ENCODE assay signal across 10 mouse cellular contexts in the genomic region with DNA sequence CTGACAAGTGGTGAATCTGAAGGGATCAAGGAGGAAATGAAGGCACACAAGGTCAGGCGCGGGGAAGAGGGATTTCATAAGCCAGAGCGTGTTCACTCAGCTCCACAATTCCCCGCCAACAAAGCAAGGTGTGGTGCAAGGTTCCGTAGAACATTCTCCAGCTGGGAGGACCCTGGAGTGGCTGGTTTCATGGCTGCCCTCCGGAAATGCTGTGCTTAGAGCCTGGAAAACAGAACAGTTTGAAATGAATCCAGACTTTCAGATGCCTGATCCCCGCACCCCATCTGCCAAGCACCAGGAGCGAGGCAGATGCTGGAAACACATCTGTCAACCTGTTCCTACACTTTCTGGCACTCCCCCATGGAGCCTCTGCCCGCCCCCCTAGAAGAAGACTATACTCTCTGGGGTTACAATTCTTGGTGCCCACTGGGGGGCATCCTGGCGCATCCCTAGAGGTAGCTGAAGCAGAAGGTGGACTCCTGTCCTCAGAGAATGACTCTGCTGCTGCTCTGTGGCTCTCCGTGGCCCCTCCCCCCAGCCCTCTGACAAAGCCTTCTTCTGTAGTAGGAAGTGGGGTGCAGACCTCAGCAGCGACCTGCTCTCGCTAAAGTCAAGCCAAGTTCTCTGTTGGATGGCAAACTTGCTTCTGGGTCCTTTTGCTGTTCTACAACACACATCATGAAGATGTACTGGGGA. TPM values are rescaled to one million over a fixed set of nuclear protein-coding genes. Genes with fewer than 3 reads are reported as not detected.
A peak's percentile ranks its signal among the peaks of the same experiment; 100 is the strongest.
DNase-seq lines count a peak whose midpoint lies in the region; ATAC-seq and TF ChIP-seq lines count a peak whose summit lies in the region.
"Had no signal": no experiment of that assay in that cellular context is flagged by ENCODE, and none has a peak within 500 bp of the region (broad histone marks: within the 10 kb centered on the region; RNA-seq: fewer than 3 reads in every experiment).

No protein-coding gene starts in this region.

- DNase-seq in forebrain, postnatal 0 days = no peak
- no peak for DNase-seq in forebrain, embryonic 11.5 days (ENCODE audit: low spot score)
- peak; percentile 32 for DNase-seq in right cerebral cortex, postnatal 14 days
- DNase-seq in right cerebral cortex, postnatal 36 days (ENCODE audit: low spot score in 2 of 2) = no peak
- no peak for DNase-seq in urinary bladder, postnatal 4 days (ENCODE audit: low spot score in 2 of 2)
- no peak for DNase-seq in ovary, postnatal 10 days (ENCODE audit: low spot score)

- no peak overlapping the region; the same call in 1 of the 2 replicates for H3K4me2 ChIP-seq in forebrain, postnatal 0 days (ENCODE audit: low read depth)
- no peak overlapping the region for H3K4me2 ChIP-seq in forebrain, embryonic 11.5 days (ENCODE audit: low read depth, low read length, severe bottlenecking)
- peak overlapping the region; percentile 23; the same call in 1 of the 2 replicates for H3K4me2 ChIP-seq in hindbrain, embryonic 16.5 days (ENCODE audit: low read length)

- H3K27me3 ChIP-seq in forebrain, postnatal 0 days (ENCODE audit: insufficient read depth, low read length) = no peaks in the 10 kb centered on the region
- H3K27me3 ChIP-seq in forebrain, embryonic 11.5 days (ENCODE audit: control insufficient read depth, insufficient read depth, low read length) = no peaks in the 10 kb centered on the region
- 0 out of 2 replicates have a peak, but pooled peaks cover 2% of the 10 kb centered on the region for H3K27me3 ChIP-seq in hindbrain, embryonic 16.5 days (replicated peaks; ENCODE audit: control insufficient read depth, insufficient read depth, low read length)
- H3K27me3 ChIP-seq: megakaryocyte, embryonic 14.5 days had no signal

- ATAC-seq in forebrain, postnatal 0 days = no peak
- ATAC-seq in forebrain, embryonic 11.5 days (replicated peaks; ENCODE audit: low FRiP score) = no peak
- no peak for ATAC-seq in hindbrain, embryonic 16.5 days
- peak; percentile 74 for ATAC-seq in megakaryocyte progenitor cell, adult 5-6 weeks (replicated peaks; ENCODE audit: poor library complexity)

- no peak overlapping the region for H3K4me3 ChIP-seq in forebrain, postnatal 0 days (ENCODE audit: low read depth, low read length)
- no peak overlapping the region for H3K4me3 ChIP-seq in forebrain, embryonic 11.5 days (ENCODE audit: low read depth, low read length)
- H3K4me3 ChIP-seq in hindbrain, embryonic 16.5 days (ENCODE audit: low read length) = no peak overlapping the region
- H3K4me3 ChIP-seq: erythroblast, embryonic 14.5 days; megakaryocyte, embryonic 14.5 days had no signal

- WGBS in forebrain, postnatal 0 days = 31% methylated on average over 13 of the region's 13 CpGs
- WGBS in forebrain, embryonic 11.5 days = 29% methylated on average over 13 of the region's 13 CpGs
- WGBS in hindbrain, embryonic 16.5 days = 28% methylated on average over 13 of the region's 13 CpGs

- H3K4me1 ChIP-seq in forebrain, postnatal 0 days (ENCODE audit: insufficient read depth) = no peaks in the 10 kb centered on the region
- peaks cover 3% of the 10 kb centered on the region; the same call in 1 of the 2 replicates for H3K4me1 ChIP-seq in forebrain, embryonic 11.5 days (replicated peaks; ENCODE audit: control insufficient read depth, insufficient read depth, low read length)
- peaks cover 5% of the 10 kb centered on the region for H3K4me1 ChIP-seq in hindbrain, embryonic 16.5 days (ENCODE audit: control insufficient read depth, insufficient read depth, low read depth, low read length)

- no peak overlapping the region for H3K27ac ChIP-seq in forebrain, postnatal 0 days (ENCODE audit: low read depth, low read length)
- H3K27ac ChIP-seq in forebrain, embryonic 11.5 days (ENCODE audit: low read depth, low read length) = no peak overlapping the region
- H3K27ac ChIP-seq in hindbrain, embryonic 16.5 days (ENCODE audit: low read depth, low read length) = no peak overlapping the region

- H3K9me3 ChIP-seq in forebrain, postnatal 0 days (ENCODE audit: low read length) = no peaks in the 10 kb centered on the region
- no peaks in the 10 kb centered on the region for H3K9me3 ChIP-seq in forebrain, embryonic 11.5 days (ENCODE audit: control insufficient read depth, low read length)
- H3K9me3 ChIP-seq in hindbrain, embryonic 16.5 days (ENCODE audit: control insufficient read depth, low read length) = no peaks in the 10 kb centered on the region
- H3K9me3 ChIP-seq: megakaryocyte, embryonic 14.5 days had no signal

- TF ChIP-seq CTCF in forebrain, postnatal 0 days (IDR thresholded peaks at IDR 0.05; ENCODE audit: low read depth) = 0 out of 2 replicates have a peak, but pooled peaks have one; percentile 15

- no peak overlapping the region for H3K9ac ChIP-seq in forebrain, postnatal 0 days
- no peak overlapping the region for H3K9ac ChIP-seq in forebrain, embryonic 11.5 days (ENCODE audit: low read length)
- no peak overlapping the region for H3K9ac ChIP-seq in hindbrain, embryonic 16.5 days (ENCODE audit: low read depth, low read length)

- no peaks in the 10 kb centered on the region for H3K36me3 ChIP-seq in forebrain, postnatal 0 days (ENCODE audit: insufficient read depth)
- no peaks in the 10 kb centered on the region for H3K36me3 ChIP-seq in forebrain, embryonic 11.5 days (ENCODE audit: control insufficient read depth, insufficient read depth, low read length)
- H3K36me3 ChIP-seq in hindbrain, embryonic 16.5 days (ENCODE audit: control insufficient read depth, insufficient read depth, low read length) = no peaks in the 10 kb centered on the region

RNA-seq across cellular contexts. Expression of gene Mafb, which starts 54.5 kb away (rescaled TPM):
- total RNA-seq in forebrain, postnatal 0 days (2014; rRNA removed) = 13.5 and 13.7 TPM in 2 replicates
- polyA plus RNA-seq in forebrain, postnatal 0 days (2015; fragmentation: Nextera tagmentation; extraction: Ambion mirVana) = 13.1 and 15.3 TPM in 2 replicates
- 5.3 and 5.4 TPM in 2 replicates for polyA plus RNA-seq in forebrain, embryonic 11.5 days (2014; fragmentation: Nextera tagmentation; extraction: Ambion mirVana)
- polyA plus RNA-seq in hindbrain, embryonic 16.5 days (2015; fragmentation: Nextera tagmentation; extraction: Ambion mirVana) = 20.0 and 23.1 TPM in 2 replicates
- total RNA-seq in megakaryocyte progenitor cell, adult 5-6 weeks (2015) = 0.39 and 0.83 TPM in 2 replicates
- 0.08 and 0.14 TPM in 2 replicates for total RNA-seq in megakaryocyte progenitor cell, adult 5-6 weeks (2017)
